Mouse (Mus musculus) heart, postnatal 0 days (tissue): ENCODE results near the gene Kirrel2.

Experiments
- CTCF ChIP-seq: IDR thresholded peaks from 2 replicates; pipeline ENCODE4 v1.5.1; 2016; ENCODE audit warnings: antibody characterized with exemption, control low read depth, low read depth
- EP300 ChIP-seq: IDR thresholded peaks from 2 replicates; pipeline ENCODE4 v1.6.1; 2016; ENCODE audit warnings: antibody characterized with exemption, low read depth

GRCm38 (mm10) chr7:30493401-30493931, 36.0 kb upstream of the Kirrel2 start, which contains the start of gene Prodh2:
- TF ChIP-seq CTCF (no peak), EP300 (no peak)
